Mouse (Mus musculus) kidney, embryonic 16.5 days (tissue): ENCODE measurements at regions not wholly inside any gene's neighbourhood (a gene's known extent, or its start where the extent isn't known, plus 50 kb on each side); places are given as distances from the start of the nearest gene placed in this dataset.

ENCODE experiments used
- ATAC-seq: fragments of 200-750 bp; cut with Nextera tagmentation; 2 replicates; pipeline ENCODE4 v1.8.0; 2017; ENCODE audit warnings: moderate TSS enrichment; ENCODE audit not compliant: low FRiP score, low TSS enrichment
- H3K27ac ChIP-seq: fragments of 300-500 bp; sonication (generic); 2 replicates; pipeline ENCODE4 v1.5.1; 2014; ENCODE audit warnings: low read length
- H3K27me3 ChIP-seq: fragments of 300-500 bp; sonication (generic); 2 replicates; pipeline ENCODE4 v1.6.1; 2014; ENCODE audit warnings: low read length, control low read depth, mixed read lengths; ENCODE audit not compliant: insufficient read depth
- H3K36me3 ChIP-seq: fragments of 300-500 bp; sonication (generic); 2 replicates; pipeline ENCODE4 v1.6.1; 2014; ENCODE audit warnings: low read length, control low read depth, mixed read lengths; ENCODE audit not compliant: insufficient read depth
- H3K4me1 ChIP-seq: fragments of 300-500 bp; sonication (generic); 2 replicates; pipeline ENCODE4 v1.6.1; 2014; ENCODE audit warnings: low read length, control low read depth, mixed read lengths; ENCODE audit not compliant: insufficient read depth
- H3K4me2 ChIP-seq: fragments of 300-500 bp; sonication (generic); replicated peaks from 2 replicates; pipeline ENCODE4 v1.6.1; 2014; ENCODE audit warnings: low read depth, low read length
- H3K4me3 ChIP-seq: fragments of 300-500 bp; sonication (generic); 2 replicates; pipeline ENCODE4 v1.5.1; 2014; ENCODE audit warnings: mild to moderate bottlenecking, low read length
- H3K9ac ChIP-seq: fragments of 300-500 bp; sonication (generic); replicated peaks from 2 replicates; pipeline ENCODE4 v1.6.1; 2014; ENCODE audit warnings: low read length
- H3K9me3 ChIP-seq: fragments of 300-500 bp; sonication (generic); 2 replicates; pipeline ENCODE4 v1.6.1; 2016; ENCODE audit warnings: low read length, control low read depth
- WGBS: fragments of 180-500 bp; shearing (Covaris S2); extraction: QIAGEN DNeasy Blood & Tissue Kit; methylation state at CpG from one replicate; pipeline ENCODE4 v1.1.7; 2014; 5-methylcytosine and 5-hydroxymethylcytosine counted together

- 87% methylated on average over 9 of the region's 9 CpGs for WGBS
- Histone ChIP-seq H3K27me3 (no peaks in the 10 kb centered on the region), H3K9me3 (no peaks in the 10 kb centered on the region), H3K4me1 (peaks cover 51% of the 10 kb centered on the region), H3K36me3 (no peaks in the 10 kb centered on the region), H3K27ac (no peak overlapping the region), H3K4me2 (no peak overlapping the region), H3K9ac (no peak overlapping the region), H3K4me3 (no peak overlapping the region)
- no peak for ATAC-seq
Measured at GRCm38 (mm10) chr15:85651718-85652420, 69.6 kb upstream of the Wnt7b start.

- Histone ChIP-seq H3K4me2 (no peak overlapping the region), H3K27ac (peak overlapping the region; percentile 99), H3K9me3 (no peaks in the 10 kb centered on the region), H3K27me3 (no peaks in the 10 kb centered on the region), H3K36me3 (no peaks in the 10 kb centered on the region), H3K9ac (peak overlapping the region; percentile 86), H3K4me1 (peaks cover 46% of the 10 kb centered on the region), H3K4me3 (no peak overlapping the region)
- no peak for ATAC-seq
- WGBS: 93% methylated on average over 5 of the region's 5 CpGs
Measured at GRCm38 (mm10) chr15:85652431-85652830, 70.2 kb upstream of the Wnt7b start.

DNA sequence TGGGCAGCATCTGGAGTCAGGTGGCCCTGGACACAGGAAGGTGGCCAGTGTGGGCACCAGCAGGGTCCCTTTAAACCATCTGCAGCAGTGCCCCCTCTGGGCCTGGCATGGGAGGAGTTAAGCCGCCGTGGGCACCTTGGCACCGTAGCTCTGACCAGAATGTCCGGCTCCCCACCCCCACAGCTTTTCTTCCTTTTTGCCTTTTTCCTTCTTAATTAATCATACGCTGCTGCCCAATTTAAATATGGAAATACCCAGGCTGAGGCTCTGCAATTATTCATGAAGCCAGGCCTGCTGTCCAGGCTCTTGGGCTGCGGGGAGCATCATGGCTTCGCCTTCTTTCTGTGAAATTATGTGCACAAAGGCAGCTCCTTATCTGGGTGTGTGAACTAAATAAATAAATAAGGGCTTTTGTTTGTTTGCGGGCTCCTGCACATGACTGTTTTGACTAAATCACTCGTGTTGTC is 70.6 kb upstream of the Wnt7b start:
- H3K4me2 ChIP-seq: peak overlapping the region; percentile 88
- no peak; the same call in 1 of the 2 replicates for ATAC-seq
- H3K4me1 ChIP-seq: peaks cover 43% of the 10 kb centered on the region
- H3K9ac ChIP-seq: peak overlapping the region; percentile 86
- 43% methylated on average over 9 of the region's 9 CpGs for WGBS
- no peaks in the 10 kb centered on the region for H3K36me3 ChIP-seq
- H3K9me3 ChIP-seq: no peaks in the 10 kb centered on the region
- H3K27ac ChIP-seq: peak overlapping the region; percentile 99
- H3K27me3 ChIP-seq: no peaks in the 10 kb centered on the region
- peak overlapping the region; percentile 52 for H3K4me3 ChIP-seq

DNA sequence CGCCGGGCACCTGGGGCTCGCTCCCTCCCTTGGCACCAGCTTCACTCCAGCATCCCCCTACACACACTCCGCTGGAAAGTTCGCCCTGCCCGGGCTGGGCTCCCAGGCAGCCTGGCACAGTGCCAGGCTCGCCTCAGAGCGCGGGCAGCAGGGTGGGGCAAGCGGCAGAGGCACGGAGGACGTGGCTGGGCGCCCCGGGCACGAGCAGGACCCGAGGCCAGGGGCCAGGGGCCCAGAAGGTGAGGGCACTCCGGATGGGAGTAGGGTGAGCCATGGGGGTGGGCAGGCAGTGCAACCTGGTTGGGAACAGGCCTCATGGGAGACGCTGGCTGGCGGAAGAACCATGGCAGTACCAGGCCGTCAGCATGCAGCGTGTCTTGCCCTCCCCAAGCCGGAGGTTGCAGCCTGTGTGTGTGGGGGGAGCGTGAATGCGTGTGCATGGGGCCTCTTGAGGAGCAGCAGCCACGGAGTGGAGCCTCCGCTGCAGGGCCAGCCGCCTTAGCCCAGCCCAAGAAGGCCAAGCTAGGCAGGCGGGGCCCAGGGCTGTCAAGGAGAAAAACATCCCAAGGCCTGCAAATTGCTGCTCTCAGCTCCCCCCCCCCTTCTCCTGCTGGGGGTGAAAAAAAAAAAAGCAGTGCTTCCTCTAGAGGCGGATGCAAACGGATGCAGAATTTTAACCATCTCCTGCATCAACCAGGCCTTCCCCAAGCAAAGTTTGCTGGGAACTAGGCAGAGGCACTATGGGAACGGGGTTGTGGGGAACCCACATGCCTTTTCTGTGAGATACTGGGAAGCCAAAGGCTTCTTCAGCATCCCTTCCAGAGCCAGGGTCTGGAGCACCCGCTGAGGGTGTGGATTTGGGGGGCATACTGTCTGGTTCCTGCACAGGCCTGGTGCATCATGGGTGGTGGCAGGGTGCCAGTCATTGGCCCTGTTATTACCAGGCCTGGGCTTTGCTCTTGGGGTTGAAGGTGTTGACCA is 71.4 kb upstream of the Wnt7b start:
- WGBS: 6% methylated on average over 32 of the region's 32 CpGs
- Histone ChIP-seq H3K27ac (peak overlapping the region; percentile 99), H3K4me2 (peak overlapping the region; percentile 88), H3K4me3 (peak overlapping the region; percentile 52), H3K9me3 (no peaks in the 10 kb centered on the region), H3K9ac (peak overlapping the region; percentile 86), H3K27me3 (no peaks in the 10 kb centered on the region; the same call in 1 of the 2 replicates), H3K4me1 (peaks cover 43% of the 10 kb centered on the region), H3K36me3 (no peaks in the 10 kb centered on the region)
- ATAC-seq: peak; percentile 95

DNA sequence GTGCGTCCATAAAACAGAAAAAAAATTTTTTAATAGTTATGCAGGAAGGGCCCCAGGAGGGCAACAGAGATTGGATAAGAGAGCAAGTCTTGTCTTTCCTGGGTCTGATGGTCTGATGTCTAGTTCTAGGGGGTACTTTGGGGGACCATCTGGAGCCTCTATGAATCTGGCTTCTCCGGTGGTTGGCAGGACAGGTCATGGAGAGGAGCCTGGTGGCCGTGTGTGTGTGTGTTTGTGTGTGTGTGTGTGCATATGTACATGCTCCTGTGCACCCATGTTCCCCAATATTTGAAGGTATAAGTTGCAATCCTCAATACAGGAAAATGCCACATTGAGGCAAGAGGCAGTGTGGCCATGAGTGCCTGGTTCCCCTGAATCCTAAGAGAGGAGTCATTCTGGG is 72.5 kb upstream of the Wnt7b start:
- Histone ChIP-seq H3K36me3 (no peaks in the 10 kb centered on the region), H3K4me2 (no peak overlapping the region), H3K4me1 (peaks cover 43% of the 10 kb centered on the region), H3K4me3 (no peak overlapping the region), H3K9ac (no peak overlapping the region), H3K9me3 (no peaks in the 10 kb centered on the region), H3K27ac (no peak overlapping the region), H3K27me3 (no peaks in the 10 kb centered on the region; the same call in 1 of the 2 replicates)
- WGBS: 85% methylated on average over 3 of the region's 3 CpGs
- no peak for ATAC-seq

DNA sequence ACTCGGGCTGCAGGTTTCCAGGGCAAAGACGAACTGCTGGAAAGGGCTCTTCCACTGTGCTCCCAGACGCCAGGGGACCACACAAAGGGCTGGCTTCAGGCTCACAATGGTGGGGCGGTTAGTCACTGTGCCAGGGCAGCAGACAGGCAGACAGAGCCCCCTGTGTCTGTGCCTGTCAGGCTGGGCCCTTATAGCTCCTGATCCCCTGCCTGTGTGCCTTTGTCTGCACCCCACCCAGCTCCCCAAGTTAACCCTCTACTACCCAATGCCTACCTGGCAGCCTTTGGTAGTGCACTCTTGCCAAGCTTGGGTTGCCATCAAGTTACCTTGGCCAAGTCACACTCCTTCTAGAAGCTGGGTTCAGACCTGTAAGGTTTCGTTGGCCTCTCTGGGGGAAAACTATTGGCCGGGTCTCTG is 73.5 kb upstream of the Wnt7b start:
- no peak for ATAC-seq
- Histone ChIP-seq H3K9ac (peak overlapping the region; percentile 35), H3K4me2 (no peak overlapping the region), H3K9me3 (no peaks in the 10 kb centered on the region), H3K36me3 (no peaks in the 10 kb centered on the region), H3K4me3 (no peak overlapping the region), H3K27me3 (peaks cover 3% of the 10 kb centered on the region), H3K27ac (no peak overlapping the region), H3K4me1 (peaks cover 46% of the 10 kb centered on the region)
- 61% methylated on average over 6 of the region's 6 CpGs for WGBS

DNA sequence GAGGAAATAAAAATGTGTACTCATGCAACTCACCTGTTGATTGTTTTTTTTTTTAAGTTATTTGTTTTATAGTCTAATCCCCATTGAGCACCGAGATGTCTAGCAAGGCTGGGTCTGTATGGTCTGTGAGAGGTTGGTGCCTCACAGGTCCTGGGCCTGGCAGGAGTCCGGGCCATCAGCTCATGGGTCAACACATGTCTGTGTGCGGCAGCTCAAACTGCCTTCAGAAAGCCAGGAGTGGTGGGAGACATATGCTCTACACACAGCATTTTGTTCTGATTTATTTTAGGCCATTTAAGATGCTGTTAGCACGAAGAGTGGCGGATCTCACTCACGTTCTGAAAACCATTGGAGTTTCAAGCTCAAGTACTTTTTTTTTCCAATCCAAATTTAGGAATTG is 74.6 kb upstream of the Wnt7b start:
- H3K4me2 ChIP-seq: no peak overlapping the region
- H3K27me3 ChIP-seq: peaks cover 4% of the 10 kb centered on the region
- no peaks in the 10 kb centered on the region for H3K36me3 ChIP-seq
- no peak for ATAC-seq
- no peaks in the 10 kb centered on the region for H3K9me3 ChIP-seq
- no peak overlapping the region for H3K9ac ChIP-seq
- WGBS: 83% methylated on average over 6 of the region's 6 CpGs
- no peak overlapping the region for H3K27ac ChIP-seq
- H3K4me3 ChIP-seq: no peak overlapping the region
- peaks cover 47% of the 10 kb centered on the region for H3K4me1 ChIP-seq

- Histone ChIP-seq H3K9ac (no peak overlapping the region), H3K4me1 (peaks cover 46% of the 10 kb centered on the region), H3K4me3 (no peak overlapping the region), H3K27me3 (peaks cover 4% of the 10 kb centered on the region), H3K9me3 (no peaks in the 10 kb centered on the region), H3K4me2 (no peak overlapping the region), H3K36me3 (no peaks in the 10 kb centered on the region), H3K27ac (no peak overlapping the region)
- no peak for ATAC-seq
- 60% methylated on average over 8 of the region's 8 CpGs for WGBS
Measured at GRCm38 (mm10) chr15:85657441-85657989, 75.2 kb upstream of the Wnt7b start.

DNA sequence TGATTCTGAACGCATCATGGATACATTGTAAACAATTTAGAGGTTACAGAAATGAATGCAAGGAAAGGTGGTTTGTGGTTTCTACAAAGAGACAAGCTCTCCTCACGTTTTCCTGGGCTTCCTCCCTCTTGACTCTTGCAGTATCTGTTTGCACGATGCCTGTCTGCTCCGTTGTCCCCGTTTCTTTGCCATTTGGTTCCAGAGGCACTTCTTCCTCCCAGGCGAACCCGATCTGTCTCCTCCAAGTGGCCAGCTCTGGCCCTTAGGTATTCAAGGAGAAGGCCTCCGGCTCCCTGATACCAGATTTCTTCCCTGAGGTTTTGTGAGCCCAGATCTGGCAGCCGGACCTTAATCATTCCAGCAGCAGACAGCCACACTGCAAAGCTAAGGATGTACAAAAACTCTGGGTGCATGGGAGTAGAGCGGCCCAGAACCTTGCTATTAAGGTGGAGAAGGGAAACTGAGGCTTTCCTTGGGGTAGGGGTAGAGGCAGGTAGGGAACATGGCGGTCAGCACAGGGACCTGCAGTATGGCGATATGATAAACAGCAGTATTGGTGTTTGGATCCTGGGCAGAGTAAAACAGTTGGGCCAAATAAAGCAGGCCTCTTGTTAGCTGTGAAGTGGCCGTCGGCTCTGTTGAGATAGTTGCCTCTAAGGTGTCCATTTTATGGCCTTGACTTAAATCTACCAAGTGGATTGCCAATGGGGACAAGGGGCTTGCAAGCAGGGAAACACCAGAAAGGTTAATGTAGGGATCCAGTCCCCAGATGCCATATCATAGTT is 76.0 kb upstream of the Wnt7b start:
- no peak overlapping the region for H3K9ac ChIP-seq
- no peak overlapping the region for H3K4me2 ChIP-seq
- peaks cover 4% of the 10 kb centered on the region for H3K27me3 ChIP-seq
- peaks cover 38% of the 10 kb centered on the region for H3K4me1 ChIP-seq
- H3K27ac ChIP-seq: no peak overlapping the region
- no peaks in the 10 kb centered on the region for H3K36me3 ChIP-seq
- H3K4me3 ChIP-seq: no peak overlapping the region
- WGBS: 68% methylated on average over 14 of the region's 14 CpGs
- no peak for ATAC-seq
- H3K9me3 ChIP-seq: no peaks in the 10 kb centered on the region
